In the genomic region with DNA sequence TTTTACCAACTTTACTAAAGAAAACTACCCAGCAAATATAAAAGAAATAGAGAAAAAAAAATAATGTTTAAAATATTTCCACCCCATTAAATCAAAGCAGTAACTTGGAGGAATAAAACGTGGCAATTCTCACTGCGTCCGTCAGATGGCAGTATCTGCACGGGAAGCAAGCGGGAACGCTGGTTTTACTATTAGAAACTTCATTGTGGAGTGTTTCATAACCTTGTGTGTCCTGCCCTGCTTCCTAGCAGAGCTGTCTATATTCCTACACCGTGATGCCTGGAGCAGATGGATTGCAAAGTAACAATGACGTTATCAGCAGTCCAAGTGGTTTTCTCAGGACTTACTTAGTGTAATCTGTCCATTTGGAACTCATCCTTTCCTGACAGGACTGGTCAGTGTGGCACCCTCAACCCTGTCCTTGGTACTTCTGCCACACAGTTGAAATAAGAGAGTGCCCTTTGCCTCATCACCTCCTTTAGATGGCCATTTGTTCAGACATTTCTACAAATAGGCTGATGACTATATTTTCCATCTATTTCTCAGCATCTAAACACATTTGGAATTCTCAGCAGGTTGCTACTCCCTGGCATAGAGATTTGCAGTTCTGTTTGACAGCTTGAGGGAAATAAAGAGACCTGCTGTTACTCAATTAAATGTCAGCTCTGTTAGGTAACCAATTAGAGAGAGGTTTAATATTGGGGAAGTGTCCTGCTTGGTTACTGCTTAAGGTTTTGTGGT, we compare ENCODE assay signal across 9 mouse cellular contexts.
DNase-seq lines count a peak whose midpoint lies in the region; ATAC-seq and TF ChIP-seq lines count a peak whose summit lies in the region.
"Had no signal": no experiment of that assay in that cellular context is flagged by ENCODE, and none has a peak within 500 bp of the region (broad histone marks: within the 10 kb centered on the region; RNA-seq: fewer than 3 reads in every experiment).

No protein-coding gene starts in this region.

- no peaks in the 10 kb centered on the region for H3K36me3 ChIP-seq in ES-E14 (ENCODE audit: control insufficient read depth, insufficient read depth, low read length, poor library complexity, severe bottlenecking)
- H3K36me3 ChIP-seq in liver, embryonic 14.5 days (replicated peaks; ENCODE audit: control insufficient read depth, insufficient read depth, low read depth): no peaks in the 10 kb centered on the region
- 0 out of 2 replicates have a peak, but pooled peaks cover 3% of the 10 kb centered on the region for H3K36me3 ChIP-seq in neural tube, embryonic 14.5 days (ENCODE audit: control insufficient read depth, insufficient read depth, low read length)

- no peak overlapping the region for H3K27ac ChIP-seq in ES-E14 (ENCODE audit: insufficient read depth, low read depth, low read length, poor library complexity, severe bottlenecking)
- no peak overlapping the region for H3K27ac ChIP-seq in liver, embryonic 14.5 days
- H3K27ac ChIP-seq in neural tube, embryonic 14.5 days (ENCODE audit: low read depth, low read length): no peak overlapping the region
- H3K27ac ChIP-seq: limb, embryonic 15.5 days had no signal

- H3K27me3 ChIP-seq in liver, embryonic 14.5 days (ENCODE audit: control insufficient read depth, insufficient read depth, low read length): no peaks in the 10 kb centered on the region
- no peaks in the 10 kb centered on the region for H3K27me3 ChIP-seq in neural tube, embryonic 14.5 days (ENCODE audit: control insufficient read depth, insufficient read depth, low read length)
- H3K27me3 ChIP-seq: limb, embryonic 15.5 days had no signal

- H3K4me2 ChIP-seq in liver, embryonic 14.5 days (ENCODE audit: low read depth): no peak overlapping the region
- no peak overlapping the region for H3K4me2 ChIP-seq in neural tube, embryonic 14.5 days (ENCODE audit: low read depth, low read length)
- H3K4me2 ChIP-seq: limb, embryonic 15.5 days had no signal

- intact Hi-C loops in heart, postnatal 10 days (cut with DNase I): loop anchor here (1.0 to 5.0 kb wide), 3 partner anchors 260 to 649 kb away; a partner anchor contains a TSS

- no peak overlapping the region for H3K4me3 ChIP-seq in ES-E14 (ENCODE audit: insufficient read depth in 1 of 2, low read depth in 1 of 2, low read length in 2 of 2, poor library complexity in 1 of 2, severe bottlenecking in 1 of 2)
- H3K4me3 ChIP-seq in liver, embryonic 14.5 days (ENCODE audit: insufficient read depth in 1 of 2, low read depth in 2 of 2, low read length in 2 of 2): no peak overlapping the region
- H3K4me3 ChIP-seq in neural tube, embryonic 14.5 days (ENCODE audit: low read depth, low read length): no peak overlapping the region
- H3K4me3 ChIP-seq: limb, embryonic 15.5 days had no signal

- H3K9ac ChIP-seq in ES-E14 (ENCODE audit: insufficient read depth, low read depth, low read length, poor library complexity, severe bottlenecking): no peak overlapping the region
- no peak overlapping the region for H3K9ac ChIP-seq in liver, embryonic 14.5 days (replicated peaks)
- H3K9ac ChIP-seq in neural tube, embryonic 14.5 days (replicated peaks; ENCODE audit: low read depth, low read length): no peak overlapping the region
- H3K9ac ChIP-seq: limb, embryonic 15.5 days had no signal

- no peaks in the 10 kb centered on the region for H3K9me3 ChIP-seq in ES-E14 (ENCODE audit: control insufficient read depth, insufficient read depth, low read depth, low read length)
- H3K9me3 ChIP-seq in liver, embryonic 14.5 days (ENCODE audit: control insufficient read depth, low read length): no peaks in the 10 kb centered on the region
- H3K9me3 ChIP-seq in neural tube, embryonic 14.5 days (ENCODE audit: control insufficient read depth, low read length): no peaks in the 10 kb centered on the region
- H3K9me3 ChIP-seq: limb, embryonic 15.5 days had no signal

- ATAC-seq in erythroid progenitor cell, adult 5-6 weeks (replicated peaks; ENCODE audit: low FRiP score, poor library complexity, severe bottlenecking): 0 out of 2 replicates have a peak, but pooled peaks have one; percentile 43
- no peak for ATAC-seq in liver, embryonic 14.5 days (ENCODE audit: insufficient read depth)
- ATAC-seq in neural tube, embryonic 14.5 days (ENCODE audit: low read depth): peak; percentile 74; the same call in 1 of the 2 replicates

- peak; percentile 45 for DNase-seq in ES-E14 (ENCODE audit: low read depth, low spot score)
- peak; percentile 93 for DNase-seq in brain, adult 2 months (ENCODE audit: low read depth, low spot score)
- DNase-seq in heart, postnatal 10 days: peak; percentile 70 to 82
- peak; percentile 52 to 79 for DNase-seq in kidney, postnatal 25 days
- peak; percentile 32 to 51 (median 34) for DNase-seq in liver, embryonic 14.5 days (ENCODE audit: low read depth in 3 of 3, low spot score in 3 of 3)
- peak; percentile 58 for DNase-seq in thymus, postnatal 0 days (ENCODE audit: low spot score)

- 3% methylated on average over 8 of the region's 8 CpGs for WGBS in liver, embryonic 14.5 days (ENCODE audit: insufficient replicate concordance)
- WGBS in neural tube, embryonic 14.5 days: 2% methylated on average over 8 of the region's 8 CpGs

- peak; percentile 91 for TF ChIP-seq CTCF in liver, embryonic 14.5 days (IDR thresholded peaks at IDR 0.05; ENCODE audit: low read depth)

- TF ChIP-seq EP300 in liver, embryonic 14.5 days (IDR thresholded peaks at IDR 0.05; ENCODE audit: low read depth): no peak

- in situ Hi-C loops in ES-E14 (cut with MboI; ENCODE audit: low sequenced_read_pairs in 2 of 2, unreplicated experiment in 2 of 2): loop anchor here (25.0 kb wide), 2 partner anchors 375 to 650 kb away; a partner anchor contains a TSS

- H3K4me1 ChIP-seq in ES-E14 (ENCODE audit: control insufficient read depth in 2 of 2, insufficient read depth in 2 of 2, low read length in 2 of 2, poor library complexity in 1 of 2): peaks cover 2 to 3% of the 10 kb centered on the region in 2 experiments; a peak in 2 of 4 replicates
- peaks cover 10 to 11% of the 10 kb centered on the region in 2 experiments for H3K4me1 ChIP-seq in liver, embryonic 14.5 days (replicated peaks; ENCODE audit: control insufficient read depth in 2 of 2, insufficient read depth in 2 of 2, low read length in 1 of 2)
- peaks cover 9% of the 10 kb centered on the region; the same call in 1 of the 2 replicates for H3K4me1 ChIP-seq in neural tube, embryonic 14.5 days (ENCODE audit: control insufficient read depth, insufficient read depth, low read length)

TF ChIP-seq in ES-E14, 5 proteins besides CTCF, POLR2A, EP300 and RAD21:
- TF ChIP-seq CHD2 (IDR thresholded peaks at IDR 0.05; ENCODE audit: low read depth, low read length) (no peak), ZC3H11A (IDR thresholded peaks at IDR 0.05; ENCODE audit: borderline replicate concordance, low read depth, low read length) (peak; percentile 97)

Comparison
In these comparisons a context has a peak if more than half of its experiments do, and no peak if none do; other contexts are left out.
1. DNase-seq: peak in every context shown above with its lines; median percentile 93 in brain, adult 2 months; 76 in heart, postnatal 10 days; 66 in kidney, postnatal 25 days; 58 in thymus, postnatal 0 days; 45 in ES-E14; 34 in liver, embryonic 14.5 days.